Mouse (Mus musculus) gastrocnemius, adult 8-10 months (tissue): ENCODE data around the gene Scn3b. TPM values are rescaled to one million over a fixed set of nuclear protein-coding genes. Genes with fewer than 3 reads are reported as not detected.

Source experiments
- DNase-seq, 2 experiments: peaks; one replicate each; pipeline ENCODE4 v3.0.0; 2022; ENCODE audit warnings: low spot score in 2 of 2
- total RNA-seq, 4 experiments: library from RNA; stranded (reverse); gene quantifications; 2 replicates each; pipeline ENCODE4 v1.2.4; 2022

Scn3b gene
- total RNA-seq, 4 experiments from 2014 or later = 0.70 to 1.7 (median 0.97) TPM

DNA sequence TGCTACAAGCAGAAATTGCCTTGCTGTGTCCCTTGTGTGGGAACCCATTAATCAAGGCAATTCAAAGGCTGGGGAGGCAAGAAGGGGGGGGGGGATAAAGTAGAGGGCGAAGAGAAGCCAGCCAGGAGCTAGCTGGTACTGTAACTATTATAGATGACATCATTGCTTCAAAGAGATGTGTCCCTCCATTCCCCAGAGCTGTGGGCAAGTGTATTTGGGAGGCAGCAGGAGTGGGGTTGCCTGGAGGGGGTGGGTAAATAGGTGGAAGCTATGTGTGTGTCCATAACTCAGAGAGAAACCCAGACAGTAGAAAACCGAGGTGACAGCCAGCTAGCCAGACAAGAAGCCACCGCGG lies 292 bp upstream of the Scn3b start:
- DNase-seq = no peak

DNA sequence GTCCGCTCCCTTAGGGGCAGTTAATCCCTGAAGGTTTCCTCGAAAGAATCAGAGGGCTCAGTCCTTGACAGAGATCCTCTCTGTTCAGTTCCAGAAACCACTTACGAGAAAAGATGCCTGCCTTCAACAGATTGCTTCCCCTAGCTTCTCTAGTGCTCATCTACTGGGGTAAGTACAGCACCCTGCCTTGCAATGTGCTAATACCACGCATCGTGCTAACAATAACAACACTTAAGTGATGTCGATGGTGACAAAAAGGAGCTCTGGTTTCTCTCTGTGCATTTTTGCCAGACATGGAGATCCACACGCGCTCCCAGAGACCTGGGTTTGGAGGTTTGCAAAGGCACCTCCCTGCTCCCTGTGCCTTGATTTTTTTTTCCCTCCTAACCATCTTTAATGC lies 863 bp downstream of the Scn3b start:
- DNase-seq = no peak

DNA sequence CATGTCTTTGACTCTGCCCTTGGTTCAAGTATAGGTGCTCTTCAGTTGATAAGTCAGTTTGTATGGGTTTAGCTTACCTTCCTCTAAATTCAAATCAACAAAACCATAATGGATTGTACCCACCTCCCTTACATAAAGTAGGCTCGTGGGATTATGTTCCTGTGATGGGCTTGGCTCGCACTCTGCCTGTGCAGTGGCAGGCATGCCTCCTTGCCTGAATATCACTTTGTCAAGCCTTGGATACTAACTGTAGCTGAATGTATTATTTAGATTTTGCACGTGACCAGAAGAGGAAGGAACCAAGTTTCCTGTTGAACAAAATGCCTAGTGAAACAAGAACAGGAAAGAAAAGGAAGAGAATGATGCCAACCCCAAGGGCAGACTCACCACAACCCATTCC lies 2.1 kb downstream of the Scn3b start:
- no peak for DNase-seq

DNA sequence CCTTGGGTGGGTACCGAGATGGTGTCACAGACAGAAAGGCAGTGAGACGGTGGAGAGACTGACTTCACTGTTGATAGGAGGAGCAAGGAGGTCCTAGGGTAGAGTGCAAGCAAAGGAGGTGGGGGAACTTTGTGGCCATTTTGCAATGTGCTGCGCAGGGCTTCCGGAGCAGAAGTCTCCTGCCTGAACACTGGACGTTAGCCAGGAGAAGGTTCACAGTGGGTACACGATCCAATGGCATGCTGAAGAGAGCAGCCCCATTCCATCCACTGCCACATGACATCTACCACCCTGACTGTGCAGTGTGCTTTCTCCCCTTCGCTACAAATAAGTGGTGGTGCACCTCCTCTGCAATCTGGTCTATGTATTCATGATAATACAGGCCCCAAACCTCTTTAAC lies 3.8 kb downstream of the Scn3b start:
- no peak for DNase-seq

DNA sequence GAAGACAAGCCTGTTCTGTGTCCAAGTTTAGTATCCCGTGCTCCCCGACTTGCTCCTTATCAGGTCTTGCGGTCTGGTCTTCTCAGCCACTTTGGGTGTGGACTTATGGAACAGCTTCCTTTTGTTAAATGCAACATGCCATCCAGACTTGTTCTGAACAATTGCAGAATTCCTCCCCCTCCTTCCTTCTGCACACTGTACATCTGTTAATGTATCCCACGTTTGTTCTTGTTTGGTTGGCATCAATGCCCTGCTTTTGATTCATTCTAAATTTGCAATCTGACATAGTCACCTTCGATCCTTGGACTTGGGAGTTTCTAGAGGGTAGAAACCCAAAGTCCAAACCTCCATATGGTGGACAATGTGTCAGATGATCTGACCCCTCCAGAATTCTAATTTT lies 6.9 kb downstream of the Scn3b start:
- DNase-seq = no peak

DNA sequence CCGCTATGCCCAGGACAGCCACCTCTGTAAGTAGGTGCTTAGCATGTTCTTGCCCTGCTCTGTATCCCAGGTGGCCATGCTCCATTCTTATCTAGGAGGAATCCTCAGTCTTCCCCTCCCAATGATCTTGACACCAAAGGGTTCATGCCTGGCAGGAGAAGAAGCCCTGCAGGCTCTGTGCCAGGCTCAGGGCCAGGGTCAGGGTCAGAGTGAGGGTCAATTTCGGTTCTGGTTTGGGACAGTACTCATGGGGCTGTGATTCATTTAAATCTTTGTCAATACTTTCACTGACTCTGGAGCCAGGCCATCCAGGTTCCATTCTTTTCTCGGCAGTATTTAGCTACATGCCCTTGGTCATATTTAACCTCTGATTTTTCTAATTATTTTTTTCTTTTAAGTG lies 8.7 kb downstream of the Scn3b start:
- DNase-seq = no peak

DNA sequence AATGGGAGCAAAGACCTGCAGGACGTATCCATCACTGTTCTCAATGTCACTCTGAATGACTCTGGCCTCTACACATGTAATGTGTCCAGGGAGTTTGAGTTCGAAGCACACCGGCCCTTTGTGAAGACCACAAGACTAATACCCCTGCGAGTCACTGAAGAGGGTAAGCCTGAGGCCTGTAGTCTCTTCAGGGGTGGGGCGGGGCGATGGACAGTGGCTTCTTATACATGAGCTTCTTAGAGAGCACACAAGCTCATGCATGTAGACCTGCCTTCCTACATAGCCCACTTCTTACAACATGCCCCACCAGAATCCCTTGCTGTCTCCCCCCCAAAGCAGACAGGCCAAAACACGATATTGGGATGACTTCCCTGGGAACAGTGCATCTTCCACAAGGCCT lies 10.4 kb downstream of the Scn3b start:
- no peak for DNase-seq

DNA sequence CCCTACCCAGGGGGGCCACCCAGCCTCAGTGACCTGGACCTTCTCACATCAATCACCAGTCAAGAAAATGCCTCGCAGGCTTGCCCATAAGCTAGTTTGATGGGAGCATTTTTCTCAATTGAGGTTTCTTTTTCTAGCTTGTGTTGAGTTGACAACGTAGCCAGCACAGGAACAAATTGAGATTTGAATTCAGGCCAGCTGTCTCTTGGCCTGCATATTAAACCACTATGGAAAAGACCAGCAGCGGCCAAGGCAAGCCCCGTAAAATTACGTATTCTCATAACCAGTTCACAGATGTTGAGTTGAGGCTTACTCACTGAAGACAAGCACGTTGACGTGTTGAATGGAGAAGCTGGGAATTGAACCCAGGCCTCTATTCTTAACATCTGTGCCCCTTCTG lies 14.0 kb downstream of the Scn3b start:
- no peak for DNase-seq

DNA sequence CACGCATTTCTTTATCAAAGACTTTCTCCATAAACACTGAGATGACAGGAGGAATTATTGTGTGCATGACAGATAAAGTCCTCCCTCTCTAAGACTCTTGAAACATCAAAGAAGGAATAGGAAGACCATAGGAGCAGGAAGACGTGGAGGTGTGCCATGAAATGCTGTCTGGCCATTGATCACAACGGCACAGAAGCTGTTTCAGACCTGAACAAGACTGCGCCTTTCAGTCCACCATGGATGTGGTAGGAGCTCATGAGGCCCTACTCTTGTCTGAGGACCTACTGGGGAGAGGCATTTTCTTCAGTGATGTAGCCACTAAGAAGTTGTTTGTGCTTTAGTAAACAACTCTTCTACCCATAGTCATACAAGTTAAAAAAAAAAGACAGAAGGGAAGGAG lies 23.5 kb downstream of the Scn3b start:
- no peak for DNase-seq

DNA sequence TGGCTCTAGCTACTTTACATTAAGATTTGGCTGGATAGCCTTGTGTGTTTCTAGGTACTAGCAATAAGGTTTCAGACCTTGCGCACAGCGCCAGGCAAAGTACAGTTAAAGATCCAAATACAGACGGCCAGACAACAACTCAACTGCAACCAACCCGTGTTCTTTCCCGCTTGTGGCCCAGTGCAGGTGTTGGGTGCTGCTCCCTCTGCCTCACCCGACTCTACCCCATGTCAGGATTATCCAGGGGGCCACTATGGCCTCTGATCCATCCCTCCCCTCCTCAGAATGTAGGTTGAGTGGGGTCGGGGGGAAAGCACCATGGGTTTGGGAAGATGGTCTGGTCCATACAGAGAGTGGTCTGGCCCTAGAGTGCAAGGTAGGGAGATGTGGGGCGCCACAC lies 24.3 kb downstream of the Scn3b start:
- DNase-seq = no peak

DNA sequence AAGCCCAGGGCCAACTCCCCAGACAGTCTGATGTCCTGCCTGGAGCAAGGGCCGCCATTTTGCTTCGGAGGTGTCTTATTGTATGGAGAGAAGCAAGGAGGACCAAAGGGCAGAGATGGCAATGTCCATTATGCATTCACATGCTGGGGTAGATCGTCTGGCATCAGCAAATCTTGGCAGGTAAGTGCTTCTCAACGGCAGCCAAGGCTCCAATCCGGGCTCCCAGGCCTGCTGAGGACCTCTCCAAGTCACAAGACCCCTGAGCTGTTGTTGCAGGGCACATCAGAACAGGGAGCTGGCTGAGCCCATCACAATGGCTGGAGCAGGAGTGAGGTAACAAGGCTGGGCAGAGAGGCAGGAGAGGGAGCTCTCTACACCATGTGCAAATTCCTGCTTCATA lies 24.7 kb downstream of the Scn3b start:
- no peak for DNase-seq

DNA sequence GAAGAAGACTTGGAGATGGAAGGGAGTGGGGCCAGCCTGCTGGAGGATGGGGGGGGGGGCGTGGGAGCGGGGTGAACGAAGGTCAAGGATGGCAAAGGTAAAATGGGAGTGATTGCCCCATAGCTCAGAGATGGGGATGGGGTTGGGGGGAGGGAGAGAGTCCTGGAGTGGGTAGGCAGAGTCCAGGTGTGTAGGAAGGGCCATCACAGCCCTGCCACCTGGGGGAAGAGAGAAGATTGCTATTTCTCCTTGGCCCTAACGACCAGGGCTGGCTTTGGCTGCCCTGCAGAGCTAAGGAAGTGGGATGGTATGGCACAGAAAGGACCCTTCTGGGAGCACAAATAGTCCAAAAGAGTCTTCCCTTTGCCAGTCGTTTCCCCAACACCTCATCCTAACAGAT lies 25.2 kb downstream of the Scn3b start:
- DNase-seq = no peak

DNA sequence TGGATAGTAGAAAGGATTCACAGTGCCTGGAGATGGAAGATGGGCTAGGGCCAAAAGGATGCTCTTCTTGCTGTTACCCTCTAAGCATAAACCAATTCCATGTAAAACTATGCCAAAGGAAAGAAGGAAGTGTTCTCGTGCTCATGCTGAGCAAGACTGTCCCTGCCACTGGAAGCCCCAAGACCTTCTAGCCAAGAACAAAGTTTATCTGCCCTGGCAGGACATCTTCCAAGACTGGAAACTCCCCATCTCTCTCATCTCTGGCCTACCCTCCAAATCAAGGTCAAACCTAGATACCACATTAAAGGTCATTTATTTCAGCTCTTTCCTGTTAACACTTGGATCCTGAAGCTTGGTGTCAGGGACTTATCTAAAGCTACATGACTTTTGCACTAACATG lies 25.8 kb downstream of the Scn3b start:
- DNase-seq = no peak

DNA sequence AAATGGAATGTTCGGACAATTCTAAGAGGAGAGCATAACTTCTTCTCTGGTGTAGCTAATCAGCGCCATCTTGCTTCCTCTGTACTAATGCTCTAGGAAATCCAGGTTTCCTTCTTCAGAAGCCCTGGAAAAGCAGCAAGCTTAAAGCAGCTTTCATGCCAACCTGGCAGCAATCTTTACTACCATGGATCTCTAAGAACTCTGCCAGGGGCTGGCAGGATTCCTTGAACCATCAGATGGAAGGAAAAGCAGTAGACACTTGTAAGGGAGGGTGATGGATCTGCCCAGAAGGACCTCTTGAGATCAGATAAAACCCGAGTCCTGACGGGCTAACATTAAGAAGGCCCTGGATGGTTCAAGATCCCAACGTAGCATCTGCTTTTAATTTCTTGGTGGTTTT lies 27.2 kb downstream of the Scn3b start:
- DNase-seq = no peak

DNA sequence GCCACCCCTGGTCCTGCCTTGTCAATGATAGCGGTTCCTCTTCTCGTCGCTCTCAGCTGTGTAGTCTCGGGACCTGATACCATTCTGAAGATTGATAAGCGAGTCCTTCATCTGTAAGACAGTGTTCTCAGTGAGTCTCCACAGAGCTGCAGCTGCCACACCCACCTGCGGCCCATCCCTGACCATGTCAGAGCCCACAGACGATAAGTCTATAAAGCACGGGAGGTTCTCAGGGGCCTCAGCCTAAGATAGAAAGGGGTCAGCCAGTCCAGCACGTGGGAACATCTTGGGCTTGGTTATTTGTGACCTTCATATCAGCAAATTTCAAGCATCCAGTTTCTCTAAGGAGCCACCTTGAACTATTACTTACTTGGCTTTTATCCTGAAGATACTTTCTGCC lies 29.0 kb downstream of the Scn3b start:
- DNase-seq = no peak

DNA sequence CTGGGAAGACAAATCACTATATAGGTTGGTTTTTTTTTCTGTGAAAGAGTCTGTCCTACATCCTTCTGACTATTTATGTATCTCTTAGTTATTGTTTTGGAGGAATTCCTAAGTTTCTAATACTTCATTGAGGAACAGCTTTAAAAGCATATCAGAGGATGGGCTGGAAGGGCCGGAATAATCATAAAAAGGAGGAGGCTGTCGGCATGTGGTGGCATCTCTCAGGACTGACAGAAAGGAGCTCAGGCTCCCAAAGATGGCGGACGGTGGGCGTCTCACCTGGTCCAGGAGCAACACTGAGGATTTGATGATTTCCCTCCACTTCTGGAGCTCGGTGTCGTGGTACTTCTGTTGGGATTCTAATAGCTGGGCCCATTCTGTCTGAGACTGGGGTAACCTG lies 30.3 kb downstream of the Scn3b start:
- no peak for DNase-seq

DNA sequence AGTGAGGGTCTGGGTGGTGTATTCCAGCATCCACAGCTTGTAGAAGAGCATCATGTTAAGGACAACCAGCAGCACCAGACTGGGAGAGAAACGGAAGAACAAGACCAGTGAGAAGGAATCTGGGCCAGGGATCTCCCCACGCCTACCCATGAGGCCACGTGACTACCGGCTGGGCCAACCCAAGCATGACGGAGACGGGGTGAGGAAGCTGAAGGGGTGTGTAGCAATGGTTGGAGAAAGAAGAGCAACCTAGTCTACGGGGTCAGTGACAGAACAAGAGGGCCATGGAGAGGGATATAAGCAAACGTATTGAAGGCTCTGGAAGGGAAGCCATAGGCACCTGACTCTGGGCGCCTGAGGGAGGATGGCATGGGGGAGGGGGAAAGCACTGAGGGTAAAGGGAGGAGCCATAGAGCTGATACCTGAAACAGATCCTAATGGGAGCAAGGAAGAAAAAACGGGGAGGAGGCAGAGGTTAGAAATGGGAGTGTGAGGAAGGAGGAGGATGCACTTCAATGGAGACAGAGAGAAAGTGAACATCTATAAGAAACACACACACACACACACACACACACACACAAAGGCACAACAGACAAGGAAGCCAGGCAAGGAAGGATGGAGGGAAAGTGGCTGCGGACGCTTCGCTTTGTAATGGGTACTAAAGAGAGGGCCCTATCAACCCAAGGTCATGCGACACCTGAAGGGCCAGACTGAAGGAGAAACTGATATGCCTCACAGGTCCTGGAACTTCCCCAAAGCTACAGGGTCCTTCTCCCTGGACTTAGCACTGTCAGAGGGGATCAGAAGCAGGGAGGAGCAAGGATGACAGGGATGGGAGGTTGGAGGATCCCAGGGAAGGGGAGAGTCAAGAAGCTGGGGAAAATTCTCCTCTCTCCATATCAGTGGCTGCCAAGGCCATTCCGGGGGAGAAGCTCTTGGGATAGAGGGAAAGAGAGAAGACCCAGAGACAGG lies 31.3 kb downstream of the Scn3b start:
- DNase-seq = no peak

DNA sequence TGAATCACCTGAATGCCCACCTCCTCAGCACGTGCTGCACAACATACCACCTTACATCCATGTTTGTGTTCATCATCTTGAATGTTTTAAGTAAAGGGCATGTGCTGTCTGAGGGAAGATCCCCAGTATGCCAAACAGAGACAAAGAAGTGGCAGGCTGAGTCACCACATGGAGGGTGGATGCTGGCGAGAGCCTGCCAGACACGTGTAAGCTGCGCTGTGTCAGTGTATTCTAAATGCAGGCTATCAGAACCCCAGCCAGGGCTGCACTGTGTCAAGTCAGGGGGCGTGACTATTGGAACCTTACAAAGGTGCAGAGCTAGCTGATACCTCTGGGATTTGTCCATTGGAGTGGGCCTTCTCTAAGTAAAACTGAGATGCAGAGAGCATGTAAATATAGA lies 32.5 kb downstream of the Scn3b start:
- no peak for DNase-seq

DNA sequence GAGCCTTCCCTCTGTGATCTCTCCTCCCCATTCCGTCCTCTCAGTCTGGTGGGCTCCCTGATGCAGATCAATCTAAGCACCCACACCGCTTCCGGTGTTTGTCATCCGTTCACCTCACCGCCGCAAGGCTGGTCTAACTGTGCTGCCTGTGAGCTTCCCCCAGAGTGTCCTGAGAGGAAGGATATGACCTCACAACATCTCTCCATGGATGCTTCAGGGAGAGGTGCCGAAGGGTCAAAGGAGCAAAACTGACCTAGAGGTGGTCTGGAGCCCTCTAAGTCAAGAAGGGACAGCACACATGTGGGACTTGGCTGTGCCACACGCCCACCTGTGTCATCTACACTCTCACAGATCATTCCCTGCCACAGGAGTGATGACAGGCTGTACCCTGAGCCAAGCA lies 33.4 kb downstream of the Scn3b start:
- no peak for DNase-seq

DNA sequence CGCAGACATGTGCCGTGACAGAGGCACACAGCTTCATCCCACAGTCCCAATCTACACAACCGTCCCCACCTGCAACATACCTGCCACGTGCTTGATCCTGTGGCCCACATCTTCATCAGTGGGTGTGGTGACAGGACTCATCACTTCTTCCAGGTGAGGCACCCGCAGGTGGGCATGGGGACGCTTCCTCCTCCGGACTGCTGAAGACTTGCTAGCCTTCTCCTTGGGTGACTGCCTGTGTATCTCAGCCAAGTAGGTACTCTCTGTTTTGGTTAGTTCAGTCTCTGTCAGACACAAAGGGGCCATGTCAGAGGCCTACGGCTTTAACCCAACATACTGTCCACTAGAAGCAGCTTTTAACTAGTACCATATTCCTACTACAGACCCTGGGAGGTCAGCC lies 35.2 kb downstream of the Scn3b start:
- DNase-seq = no peak

DNA sequence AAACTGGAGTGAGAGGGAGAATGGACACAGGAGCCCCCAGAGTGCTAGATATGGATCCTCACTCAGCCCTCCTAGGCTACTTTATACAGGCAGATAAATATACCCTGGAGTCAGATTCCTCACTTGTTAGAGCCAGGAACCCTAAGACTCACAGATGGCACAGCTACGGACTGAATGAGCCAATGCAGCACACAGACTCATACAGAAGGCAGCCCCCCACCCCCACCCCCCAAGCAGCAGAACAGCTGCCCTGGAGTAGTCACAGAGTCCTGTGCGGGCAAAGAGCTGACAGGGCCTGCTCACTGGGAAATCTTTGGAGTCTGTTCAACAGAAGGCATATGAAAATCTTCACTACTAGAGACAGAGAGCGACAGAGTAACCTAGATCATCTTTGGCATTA lies 38.3 kb downstream of the Scn3b start:
- no peak for DNase-seq

DNA sequence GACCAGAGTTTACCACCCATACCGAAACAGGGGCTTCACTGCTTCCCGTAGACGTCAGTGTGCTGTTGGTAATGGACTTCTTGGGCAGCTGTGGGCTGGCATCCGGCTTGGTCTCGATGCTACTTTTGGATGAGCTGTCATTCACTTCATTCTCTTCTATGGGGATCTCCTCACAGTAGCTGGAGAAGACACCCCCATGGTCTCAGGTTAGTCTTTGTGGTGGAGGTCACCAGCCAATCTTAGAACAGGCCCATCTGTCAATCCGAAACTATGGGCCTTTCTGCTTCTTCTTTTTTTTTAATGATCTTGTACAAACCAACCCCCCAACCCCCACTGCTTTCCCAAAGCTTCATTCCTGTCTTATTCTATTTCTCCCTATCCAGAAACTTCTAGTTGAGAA lies 40.9 kb downstream of the Scn3b start:
- no peak for DNase-seq

DNA sequence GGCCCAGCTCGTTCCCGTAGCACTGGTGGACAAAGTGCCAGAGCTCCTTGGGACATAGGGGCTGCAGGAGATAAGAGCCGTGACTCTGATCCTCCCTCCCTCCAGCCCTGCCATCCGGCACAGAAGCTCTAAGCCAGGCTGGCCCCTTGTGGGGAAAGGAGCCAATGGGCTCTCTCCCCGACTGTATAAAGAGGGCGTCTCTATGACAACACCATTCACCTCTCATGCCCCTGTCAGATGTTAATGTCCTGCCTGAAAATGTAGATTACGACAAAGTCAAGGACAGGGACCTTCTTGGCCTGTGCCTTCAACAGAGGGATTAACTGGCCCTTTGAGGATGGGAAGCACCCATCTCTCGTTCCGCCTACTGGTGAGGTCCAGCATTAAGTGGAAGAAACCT lies 42.8 kb downstream of the Scn3b start:
- no peak for DNase-seq
